Mouse (Mus musculus) liver, postnatal 0 days (tissue): ENCODE results near the gene Kcna3.

Experiments
- CTCF ChIP-seq: sonication (generic); IDR thresholded peaks from 2 replicates; pipeline ENCODE4 v1.5.1; 2016; ENCODE audit warnings: antibody characterized with exemption, low read depth
- EP300 ChIP-seq: IDR thresholded peaks from 2 replicates; pipeline ENCODE4 v1.6.1; 2016; ENCODE audit warnings: antibody characterized with exemption, low read depth, mild to moderate bottlenecking

DNA sequence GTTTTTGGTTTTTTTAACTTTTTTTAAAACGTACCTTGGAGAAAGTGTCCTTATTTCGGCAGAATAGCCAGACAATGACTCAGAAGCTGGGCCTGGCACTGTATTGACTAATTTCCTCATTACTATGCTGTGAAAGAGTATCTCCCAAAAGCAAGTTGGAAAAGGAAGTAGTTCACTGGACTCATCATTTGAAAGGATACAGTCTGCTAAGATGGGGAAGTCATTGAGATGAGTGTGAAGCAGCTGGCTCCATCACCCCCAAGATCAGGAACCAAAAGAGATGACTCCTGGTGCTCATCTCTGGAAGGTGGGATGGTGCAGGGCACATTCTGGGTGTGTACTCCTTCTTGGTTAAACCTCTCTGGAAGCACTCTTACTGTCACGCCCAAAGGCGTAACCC lies 51.4 kb downstream of the Kcna3 start:
- TF ChIP-seq CTCF (no peak), EP300 (no peak)
